Mouse (Mus musculus): ENCODE results near the gene Atp6ap2. TPM values are rescaled to one million over a fixed set of nuclear protein-coding genes. Genes with fewer than 3 reads are reported as not detected.

Atp6ap2 gene
- polyA plus RNA-seq (2015; fragmentation: Nextera tagmentation; extraction: Ambion mirVana), result 220 and 254 TPM in 2 replicates

GRCm38 (mm10) chrX:12587192-12587957 is at the start of gene Atp6ap2:
Gene Atp6ap2, plus strand, starts transcription at chrX:12587801.
- H3K9ac ChIP-seq (ENCODE audit: low read depth, low read length), result peak within 1 kb of the TSS; percentile 80
- 20% methylated on average over 48 of the region's 49 CpGs for WGBS

GRCm38 (mm10) chrX:12544417-12544816 is 43.2 kb upstream of the Atp6ap2 start:
- H3K4me1 ChIP-seq (ENCODE audit: control insufficient read depth, insufficient read depth, low read depth, low read length), result no peaks in the 10 kb centered on the region
- no peaks in the 10 kb centered on the region for H3K27me3 ChIP-seq (replicated peaks; ENCODE audit: control insufficient read depth, insufficient read depth, low read length)
- no peak overlapping the region for H3K4me2 ChIP-seq (ENCODE audit: low read length)
- no peak overlapping the region for H3K4me3 ChIP-seq (ENCODE audit: low read length)
- WGBS, result 82% methylated on average over 1 of the region's 1 CpGs
- no peak overlapping the region for H3K9ac ChIP-seq (ENCODE audit: low read depth, low read length)
- no peak for ATAC-seq
- H3K9me3 ChIP-seq (ENCODE audit: control insufficient read depth, low read length), result no peaks in the 10 kb centered on the region
- no peaks in the 10 kb centered on the region for H3K36me3 ChIP-seq (ENCODE audit: control insufficient read depth, insufficient read depth, low read length)
- H3K27ac ChIP-seq (ENCODE audit: low read depth, low read length), result no peak overlapping the region

More at GRCm38 (mm10) chrX:12587192-12587957, at the start of gene Atp6ap2:
- H3K27ac ChIP-seq (ENCODE audit: low read depth, low read length), result peak within 1 kb of the TSS; percentile 85
- H3K9me3 ChIP-seq (ENCODE audit: control insufficient read depth, low read length), result no peaks in the 10 kb centered on the region
- peak within 1 kb of the TSS; percentile 64 for H3K4me3 ChIP-seq (ENCODE audit: low read length)
- ATAC-seq, result peak; percentile 100
- H3K4me2 ChIP-seq (ENCODE audit: low read length), result peak within 1 kb of the TSS; percentile 54
- H3K27me3 ChIP-seq (replicated peaks; ENCODE audit: control insufficient read depth, insufficient read depth, low read length), result no peaks in the 10 kb centered on the region
- peaks cover 5% of the 10 kb centered on the region; the same call in 1 of the 2 replicates for H3K4me1 ChIP-seq (ENCODE audit: control insufficient read depth, insufficient read depth, low read depth, low read length)
- no peaks in the 10 kb centered on the region for H3K36me3 ChIP-seq (ENCODE audit: control insufficient read depth, insufficient read depth, low read length)

GRCm38 (mm10) chrX:12557086-12557485 is 30.5 kb upstream of the Atp6ap2 start:
- WGBS, result 64% methylated on average over 7 of the region's 7 CpGs
- no peak for ATAC-seq

GRCm38 (mm10) chrX:12571407-12571806 is 16.2 kb upstream of the Atp6ap2 start:
- WGBS, result 62% methylated on average over 1 of the region's 1 CpGs
- H3K9me3 ChIP-seq (ENCODE audit: control insufficient read depth, low read length), result no peaks in the 10 kb centered on the region
- ATAC-seq, result no peak
- H3K36me3 ChIP-seq (ENCODE audit: control insufficient read depth, insufficient read depth, low read length), result no peaks in the 10 kb centered on the region
- H3K9ac ChIP-seq (ENCODE audit: low read depth, low read length), result no peak overlapping the region
- H3K27ac ChIP-seq (ENCODE audit: low read depth, low read length), result no peak overlapping the region
- no peak overlapping the region for H3K4me3 ChIP-seq (ENCODE audit: low read length)
- no peaks in the 10 kb centered on the region for H3K4me1 ChIP-seq (ENCODE audit: control insufficient read depth, insufficient read depth, low read depth, low read length)
- no peaks in the 10 kb centered on the region for H3K27me3 ChIP-seq (replicated peaks; ENCODE audit: control insufficient read depth, insufficient read depth, low read length)
- no peak overlapping the region for H3K4me2 ChIP-seq (ENCODE audit: low read length)

More at GRCm38 (mm10) chrX:12557086-12557485, 30.5 kb upstream of the Atp6ap2 start:
- H3K4me1 ChIP-seq (ENCODE audit: control insufficient read depth, insufficient read depth, low read depth, low read length), result no peaks in the 10 kb centered on the region
- no peak overlapping the region for H3K4me3 ChIP-seq (ENCODE audit: low read length)
- H3K9me3 ChIP-seq (ENCODE audit: control insufficient read depth, low read length), result no peaks in the 10 kb centered on the region
- no peak overlapping the region for H3K4me2 ChIP-seq (ENCODE audit: low read length)
- no peaks in the 10 kb centered on the region for H3K36me3 ChIP-seq (ENCODE audit: control insufficient read depth, insufficient read depth, low read length)
- H3K9ac ChIP-seq (ENCODE audit: low read depth, low read length), result no peak overlapping the region
- no peak overlapping the region for H3K27ac ChIP-seq (ENCODE audit: low read depth, low read length)
- no peaks in the 10 kb centered on the region for H3K27me3 ChIP-seq (replicated peaks; ENCODE audit: control insufficient read depth, insufficient read depth, low read length)

GRCm38 (mm10) chrX:12577936-12578335 is 9.7 kb upstream of the Atp6ap2 start:
- 67% methylated on average over 3 of the region's 3 CpGs for WGBS
- Histone ChIP-seq H3K4me3 (ENCODE audit: low read length) (no peak overlapping the region), H3K9ac (ENCODE audit: low read depth, low read length) (no peak overlapping the region), H3K9me3 (ENCODE audit: control insufficient read depth, low read length) (no peaks in the 10 kb centered on the region), H3K36me3 (ENCODE audit: control insufficient read depth, insufficient read depth, low read length) (no peaks in the 10 kb centered on the region), H3K4me1 (ENCODE audit: control insufficient read depth, insufficient read depth, low read depth, low read length) (no peaks in the 10 kb centered on the region), H3K27me3 (replicated peaks; ENCODE audit: control insufficient read depth, insufficient read depth, low read length) (no peaks in the 10 kb centered on the region), H3K27ac (ENCODE audit: low read depth, low read length) (no peak overlapping the region), H3K4me2 (ENCODE audit: low read length) (no peak overlapping the region)
- no peak for ATAC-seq

- Histone ChIP-seq H3K9ac (ENCODE audit: low read depth, low read length) (no peak overlapping the region), H3K9me3 (ENCODE audit: control insufficient read depth, low read length) (no peaks in the 10 kb centered on the region), H3K27ac (ENCODE audit: low read depth, low read length) (no peak overlapping the region), H3K4me1 (ENCODE audit: control insufficient read depth, insufficient read depth, low read depth, low read length) (no peaks in the 10 kb centered on the region), H3K4me3 (ENCODE audit: low read length) (no peak overlapping the region), H3K4me2 (ENCODE audit: low read length) (no peak overlapping the region), H3K36me3 (ENCODE audit: control insufficient read depth, insufficient read depth, low read length) (no peaks in the 10 kb centered on the region), H3K27me3 (replicated peaks; ENCODE audit: control insufficient read depth, insufficient read depth, low read length) (no peaks in the 10 kb centered on the region)
- 90% methylated on average over 2 of the region's 2 CpGs for WGBS
- ATAC-seq, result no peak
Observed at GRCm38 (mm10) chrX:12578339-12578868, 9.2 kb upstream of the Atp6ap2 start.

- no peaks in the 10 kb centered on the region for H3K4me1 ChIP-seq (ENCODE audit: control insufficient read depth, insufficient read depth, low read depth, low read length)
- 85% methylated on average over 5 of the region's 5 CpGs for WGBS
- H3K4me2 ChIP-seq (ENCODE audit: low read length), result no peak overlapping the region
- H3K4me3 ChIP-seq (ENCODE audit: low read length), result no peak overlapping the region
- no peaks in the 10 kb centered on the region for H3K9me3 ChIP-seq (ENCODE audit: control insufficient read depth, low read length)
- no peaks in the 10 kb centered on the region for H3K36me3 ChIP-seq (ENCODE audit: control insufficient read depth, insufficient read depth, low read length)
- H3K27me3 ChIP-seq (replicated peaks; ENCODE audit: control insufficient read depth, insufficient read depth, low read length), result no peaks in the 10 kb centered on the region
- ATAC-seq, result no peak
- no peak overlapping the region for H3K27ac ChIP-seq (ENCODE audit: low read depth, low read length)
- H3K9ac ChIP-seq (ENCODE audit: low read depth, low read length), result no peak overlapping the region
Observed at GRCm38 (mm10) chrX:12583261-12583660, 4.3 kb upstream of the Atp6ap2 start.

- H3K9ac ChIP-seq (ENCODE audit: low read depth, low read length), result peak overlapping the region; percentile 80
- peak overlapping the region; percentile 54 for H3K4me2 ChIP-seq (ENCODE audit: low read length)
- H3K27ac ChIP-seq (ENCODE audit: low read depth, low read length), result peak overlapping the region; percentile 85
- no peak; the same call in 1 of the 2 replicates for ATAC-seq
- H3K36me3 ChIP-seq (ENCODE audit: control insufficient read depth, insufficient read depth, low read length), result no peaks in the 10 kb centered on the region
- peaks cover 5% of the 10 kb centered on the region; the same call in 1 of the 2 replicates for H3K4me1 ChIP-seq (ENCODE audit: control insufficient read depth, insufficient read depth, low read depth, low read length)
- H3K4me3 ChIP-seq (ENCODE audit: low read length), result peak overlapping the region; percentile 64
- no peaks in the 10 kb centered on the region for H3K9me3 ChIP-seq (ENCODE audit: control insufficient read depth, low read length)
- 10% methylated on average over 10 of the region's 18 CpGs for WGBS
- H3K27me3 ChIP-seq (replicated peaks; ENCODE audit: control insufficient read depth, insufficient read depth, low read length), result no peaks in the 10 kb centered on the region
Observed at GRCm38 (mm10) chrX:12587958-12588355, 356 bp downstream of the Atp6ap2 start.

GRCm38 (mm10) chrX:12591401-12591943 is 3.9 kb downstream of the Atp6ap2 start:
- Histone ChIP-seq H3K9me3 (ENCODE audit: control insufficient read depth, low read length) (no peaks in the 10 kb centered on the region), H3K4me1 (ENCODE audit: control insufficient read depth, insufficient read depth, low read depth, low read length) (peaks cover 5% of the 10 kb centered on the region; the same call in 1 of the 2 replicates), H3K9ac (ENCODE audit: low read depth, low read length) (no peak overlapping the region), H3K4me2 (ENCODE audit: low read length) (no peak overlapping the region), H3K4me3 (ENCODE audit: low read length) (no peak overlapping the region), H3K36me3 (ENCODE audit: control insufficient read depth, insufficient read depth, low read length) (no peaks in the 10 kb centered on the region), H3K27ac (ENCODE audit: low read depth, low read length) (no peak overlapping the region), H3K27me3 (replicated peaks; ENCODE audit: control insufficient read depth, insufficient read depth, low read length) (no peaks in the 10 kb centered on the region)
- ATAC-seq, result no peak
- 89% methylated on average over 8 of the region's 8 CpGs for WGBS
